Mouse (Mus musculus): ENCODE measurements around the gene Klc3.
A peak's percentile ranks its signal among the peaks of the same experiment; 100 is the strongest.

The Klc3 gene

DNA sequence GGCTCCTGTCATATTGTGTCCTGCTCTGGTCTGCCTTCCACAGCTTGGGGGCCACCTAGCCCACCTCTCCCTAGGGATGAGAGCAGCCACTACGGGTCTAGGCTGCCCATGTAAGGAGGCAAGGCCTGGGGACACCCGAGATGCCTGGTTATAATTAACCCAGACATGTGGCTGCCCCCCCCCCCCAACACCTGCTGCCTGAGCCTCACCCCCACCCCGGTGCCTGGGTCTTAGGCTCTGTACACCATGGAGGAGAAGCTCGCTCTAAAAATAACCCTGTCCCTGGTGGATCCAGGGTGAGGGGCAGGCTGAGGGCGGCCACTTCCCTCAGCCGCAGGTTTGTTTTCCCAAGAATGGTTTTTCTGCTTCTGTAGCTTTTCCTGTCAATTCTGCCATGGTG lies 5.8 kb upstream of the Klc3 start:
- DNase-seq (ENCODE audit: extremely low read depth, low read depth) = no peak

DNA sequence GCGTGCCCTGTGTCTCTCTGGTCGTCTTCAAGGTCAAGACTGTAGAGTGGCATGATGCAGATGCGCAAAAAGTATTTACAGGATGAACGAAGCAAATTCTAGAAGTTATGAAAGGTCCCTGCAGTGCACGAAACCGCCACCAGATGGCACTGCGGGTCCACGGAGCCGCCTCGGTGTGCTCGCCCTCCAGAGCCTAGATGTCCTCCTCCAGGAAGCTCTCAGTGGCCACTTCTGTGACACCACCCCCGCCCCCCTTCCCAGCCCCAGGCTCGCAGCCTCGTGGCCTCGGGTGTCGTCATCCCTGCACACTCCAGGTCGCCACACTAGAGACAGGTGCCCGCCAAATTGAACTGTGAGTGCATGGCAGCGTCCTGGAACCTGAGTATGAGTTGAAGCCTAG lies 1.5 kb upstream of the Klc3 start:
- DNase-seq (ENCODE audit: extremely low read depth, low read depth) = peak; percentile 57

DNA sequence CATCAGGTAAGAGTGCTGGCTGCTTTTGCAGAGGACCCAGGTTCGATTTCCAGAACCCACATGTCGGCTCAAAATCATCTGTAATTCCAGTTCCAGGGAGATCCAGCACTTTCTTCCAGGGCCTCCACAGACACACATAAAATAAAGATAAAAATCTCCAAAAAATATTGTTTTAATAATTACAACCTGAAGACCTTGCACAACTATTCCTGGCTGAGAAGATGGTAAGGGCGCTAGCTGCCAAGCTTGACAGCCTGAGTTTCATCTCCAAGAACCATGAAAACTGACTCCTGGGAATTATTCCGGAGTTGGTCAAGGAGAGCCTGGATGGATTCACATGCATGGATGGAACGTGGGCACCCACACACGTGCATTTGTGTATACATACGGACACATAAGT lies 572 bp upstream of the Klc3 start, which contains the start of gene Ckm:
Ckm (plus strand) TSS at position 301 of the 400 bp plus-strand sequence.
- DNase-seq (ENCODE audit: extremely low read depth, low read depth) = no peak

DNA sequence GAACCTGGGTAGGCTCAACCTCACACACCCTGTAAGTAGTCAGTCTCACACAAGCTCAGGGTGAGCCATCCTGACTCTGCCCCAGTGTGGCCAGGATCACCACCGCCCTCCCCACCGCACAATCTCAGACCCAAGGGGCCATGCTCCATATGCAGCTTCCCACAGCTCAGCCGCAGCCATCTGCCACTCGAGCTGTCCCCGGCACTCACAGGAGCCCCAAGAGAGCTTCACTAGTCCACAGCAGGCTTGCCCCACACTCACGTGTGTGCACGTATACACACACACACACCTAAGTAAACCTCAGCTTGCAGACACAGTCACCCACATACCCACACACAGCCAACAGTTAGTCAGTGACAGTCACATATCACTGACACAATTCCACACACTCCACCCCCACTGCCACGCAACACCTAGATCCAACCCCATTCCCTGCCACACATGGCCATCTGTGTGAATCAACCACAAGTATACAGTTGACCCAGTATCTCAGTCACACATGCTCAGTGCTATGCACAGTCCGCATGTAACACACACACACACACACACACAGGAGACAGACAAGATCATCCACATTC lies 1.3 kb downstream of the Klc3 start:
- no peak for DNase-seq (ENCODE audit: extremely low read depth, low read depth)

DNA sequence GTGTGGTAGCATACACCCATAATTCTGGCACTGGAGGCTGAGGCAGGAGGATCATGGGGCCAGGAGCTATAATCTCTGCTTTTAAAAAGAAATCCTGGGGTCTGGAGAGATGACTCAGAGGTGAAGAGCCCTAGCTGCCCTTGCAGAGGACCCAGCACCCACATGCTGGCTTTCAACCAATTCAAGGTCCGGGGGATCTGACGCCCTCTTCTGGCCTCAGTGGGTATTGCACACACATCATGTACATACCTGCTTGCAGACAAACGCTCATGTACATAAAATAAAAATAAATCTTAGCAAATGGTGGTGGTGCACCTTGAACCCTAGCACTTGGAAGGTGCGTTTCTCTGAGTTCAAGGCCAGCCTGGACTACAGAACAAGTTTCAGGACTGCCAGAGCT lies 3.0 kb downstream of the Klc3 start:
- DNase-seq (ENCODE audit: extremely low read depth, low read depth) = no peak

DNA sequence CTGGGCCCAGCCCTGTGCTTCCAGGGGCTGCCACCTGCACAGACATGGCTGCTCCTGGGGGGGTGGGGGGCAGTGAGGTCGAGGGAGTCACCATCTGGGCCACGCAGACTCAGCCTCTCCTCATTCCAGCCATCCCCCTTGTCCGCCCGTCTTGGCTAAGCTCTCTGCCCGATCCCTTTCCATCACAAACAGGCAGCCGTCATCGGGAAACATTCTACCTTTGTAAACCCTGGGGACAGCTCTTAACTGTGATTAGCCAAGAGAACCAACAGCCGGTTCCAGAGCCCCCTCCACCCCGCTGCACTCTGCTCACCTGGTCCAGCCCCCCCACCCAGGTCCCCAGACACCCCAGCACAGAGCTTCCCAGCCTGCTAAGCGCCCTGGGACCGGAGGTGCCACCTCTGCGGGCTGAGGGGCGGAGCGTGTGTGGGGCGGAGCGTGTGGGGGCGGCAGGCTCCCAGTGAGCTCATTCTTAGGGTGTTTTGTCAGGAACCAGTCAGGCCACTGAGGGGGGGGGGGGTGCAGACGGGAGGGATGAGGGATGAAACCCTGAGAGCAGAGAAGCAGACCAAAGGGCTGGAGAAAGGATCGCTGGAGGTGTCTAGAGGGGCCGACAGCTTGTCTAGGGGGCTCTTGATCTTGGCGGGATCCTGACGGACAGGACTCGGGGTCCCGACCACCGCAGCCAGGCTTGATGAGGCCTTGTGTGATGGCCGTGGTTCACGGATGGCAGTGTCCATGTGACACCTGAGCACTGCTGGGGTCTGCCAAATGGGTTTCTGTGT lies 4.2 kb downstream of the Klc3 start:
- DNase-seq (ENCODE audit: extremely low read depth, low read depth) = no peak

DNA sequence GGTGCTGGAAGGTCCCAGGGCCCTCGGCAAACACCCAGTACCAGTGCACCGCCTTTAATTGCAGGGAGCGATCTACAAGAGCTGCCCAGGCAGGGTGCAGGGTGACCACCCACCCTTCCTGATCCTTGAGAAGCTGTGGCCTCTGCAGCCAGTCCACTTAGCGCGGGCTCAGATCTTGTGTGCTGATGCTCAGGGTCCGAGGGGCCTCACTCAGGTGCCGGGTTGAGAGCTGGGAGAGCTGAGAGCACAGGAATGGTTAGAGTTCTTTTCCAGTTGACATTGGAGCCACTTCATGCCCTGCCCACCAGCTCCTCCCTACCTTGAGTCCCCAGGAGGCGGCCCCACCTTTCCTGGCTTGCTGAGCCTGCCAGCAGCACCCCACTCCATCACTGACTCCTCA lies 9.4 kb downstream of the Klc3 start:
- DNase-seq (ENCODE audit: extremely low read depth, low read depth) = no peak

DNA sequence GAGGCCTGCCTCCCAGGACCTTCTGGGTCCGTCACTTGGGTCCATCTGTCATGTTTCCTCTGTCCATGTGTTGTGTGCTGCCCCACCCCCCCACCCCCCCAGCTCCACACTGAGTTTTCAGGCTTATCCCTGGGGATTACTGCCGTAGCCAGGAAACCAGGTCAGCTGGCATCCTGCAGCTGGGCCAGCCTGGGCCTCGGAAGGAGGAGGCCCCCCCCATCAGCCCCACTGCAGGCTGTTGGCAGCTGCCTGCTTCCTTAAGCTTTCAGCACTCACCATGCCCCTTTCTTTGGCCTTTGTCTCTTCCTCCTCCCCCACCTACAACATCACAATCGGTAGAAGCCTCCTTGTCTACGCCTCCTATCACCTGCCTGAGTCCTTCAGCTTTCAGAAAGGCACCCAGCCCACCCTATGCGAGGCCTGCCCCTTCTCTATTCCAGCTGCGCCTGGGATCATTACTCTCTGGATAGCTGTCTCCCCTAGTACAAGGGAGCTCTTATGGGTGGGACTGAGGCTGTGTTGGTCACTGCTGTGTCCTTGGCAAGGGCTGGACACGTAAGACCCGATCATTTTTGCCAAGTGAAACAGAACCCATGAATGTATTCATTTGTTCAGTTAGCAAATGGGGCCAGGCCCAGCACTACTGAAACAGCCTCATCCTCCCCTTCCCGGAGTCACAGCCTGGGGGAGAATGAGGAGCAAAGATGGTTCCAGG lies 15.0 kb downstream of the Klc3 start:
- no peak for DNase-seq (ENCODE audit: extremely low read depth, low read depth)

DNA sequence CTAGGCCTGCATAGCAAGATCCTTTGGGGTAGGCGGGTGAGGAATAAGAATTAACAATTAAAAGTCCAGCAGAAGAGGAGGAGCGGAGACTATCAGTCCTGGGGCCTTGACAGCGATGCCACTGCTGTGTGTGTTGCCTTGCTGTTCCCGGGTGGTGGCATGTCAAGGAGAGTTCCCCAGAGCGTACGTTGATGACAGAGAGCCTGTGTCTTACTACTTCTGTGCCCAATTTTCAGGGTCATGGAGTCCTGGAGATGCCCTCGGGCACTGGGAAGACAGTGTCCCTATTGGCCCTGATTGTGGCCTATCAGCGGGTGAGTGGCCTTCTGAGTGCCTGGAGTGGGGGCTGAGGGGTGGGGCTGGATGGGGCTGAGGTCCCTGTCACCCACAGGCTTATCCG lies 20.2 kb downstream of the Klc3 start:
- DNase-seq (ENCODE audit: extremely low read depth, low read depth) = no peak

DNA sequence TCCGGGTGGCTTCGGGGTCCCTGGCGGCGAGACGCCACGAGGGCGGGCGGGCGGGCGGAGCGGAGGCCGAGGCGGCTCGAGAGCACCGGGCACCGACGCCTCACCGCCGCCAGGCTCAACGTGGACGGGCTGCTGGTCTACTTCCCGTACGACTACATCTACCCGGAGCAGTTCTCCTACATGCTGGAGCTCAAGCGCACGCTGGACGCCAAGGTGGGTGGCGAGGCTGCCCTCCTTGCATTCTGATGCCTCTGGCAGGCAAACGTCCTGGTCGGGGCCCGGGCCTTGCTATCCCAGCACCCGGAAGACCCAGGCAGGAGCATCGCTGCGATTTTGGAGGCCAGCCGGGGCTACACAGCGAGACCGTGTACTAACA lies 21.8 kb downstream of the Klc3 start:
- no peak for DNase-seq (ENCODE audit: extremely low read depth, low read depth)

DNA sequence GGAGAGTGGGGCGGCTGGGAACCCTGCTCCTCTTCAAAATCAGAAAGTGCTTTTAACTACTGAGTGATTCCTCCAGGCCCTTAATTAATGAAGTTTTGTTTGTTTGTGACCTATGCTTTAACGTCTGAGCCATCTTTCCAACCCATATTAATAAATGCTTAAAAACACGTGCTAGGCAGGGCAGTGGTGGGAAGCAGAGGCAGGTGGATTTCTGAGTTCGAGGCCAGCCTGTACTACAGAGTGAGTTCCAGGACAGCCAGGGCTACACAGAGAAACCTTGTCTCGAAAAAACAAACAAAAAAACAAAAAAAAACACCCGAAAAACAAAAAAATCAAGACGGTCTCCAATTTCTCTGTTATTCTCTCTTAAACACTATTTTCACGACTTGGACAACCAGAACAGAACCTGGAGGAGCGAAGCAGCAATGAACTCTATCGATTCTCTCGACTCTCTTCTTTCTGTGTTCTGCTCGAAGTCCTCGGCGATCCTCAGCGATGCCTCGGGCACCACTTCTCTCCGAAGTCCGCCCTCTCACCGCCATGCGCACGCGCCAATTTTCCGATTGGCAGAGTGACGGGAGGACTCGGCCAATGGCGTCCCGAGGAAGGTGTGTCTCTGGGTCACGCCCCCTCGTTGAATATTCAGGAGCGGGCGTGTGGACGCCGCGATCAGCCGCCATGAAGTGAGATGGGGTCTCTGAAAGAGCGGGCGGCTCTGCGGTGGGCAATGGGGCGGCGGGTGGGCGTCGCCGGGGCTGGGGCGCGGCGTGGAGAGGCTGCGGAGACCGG lies 22.3 kb downstream of the Klc3 start, which contains the start of gene Ercc2:
Ercc2 (plus strand) TSS at position 634 of the 789 bp plus-strand sequence.
- DNase-seq (ENCODE audit: extremely low read depth, low read depth) = peak; percentile 95

DNA sequence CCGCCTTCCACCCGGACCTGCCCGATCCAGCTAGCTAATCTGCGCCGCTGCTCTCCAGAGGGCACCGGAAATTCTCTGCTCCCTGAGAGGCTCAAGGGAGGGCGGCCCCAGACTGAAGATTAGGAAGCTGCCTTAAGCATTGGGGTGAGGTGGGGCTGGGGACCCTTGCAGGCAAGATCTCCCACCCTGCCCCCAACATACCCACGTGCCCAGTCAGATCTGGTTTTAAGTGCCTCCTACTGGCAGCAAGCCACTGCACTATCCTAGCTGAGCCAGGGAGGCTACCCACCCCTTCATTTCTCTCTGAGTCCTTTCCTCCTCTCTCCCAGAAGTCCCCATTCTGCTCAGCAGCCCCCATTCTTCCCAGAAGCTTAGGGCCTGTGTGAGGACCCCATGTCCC lies 25.9 kb downstream of the Klc3 start:
- DNase-seq (ENCODE audit: extremely low read depth, low read depth) = no peak

DNA sequence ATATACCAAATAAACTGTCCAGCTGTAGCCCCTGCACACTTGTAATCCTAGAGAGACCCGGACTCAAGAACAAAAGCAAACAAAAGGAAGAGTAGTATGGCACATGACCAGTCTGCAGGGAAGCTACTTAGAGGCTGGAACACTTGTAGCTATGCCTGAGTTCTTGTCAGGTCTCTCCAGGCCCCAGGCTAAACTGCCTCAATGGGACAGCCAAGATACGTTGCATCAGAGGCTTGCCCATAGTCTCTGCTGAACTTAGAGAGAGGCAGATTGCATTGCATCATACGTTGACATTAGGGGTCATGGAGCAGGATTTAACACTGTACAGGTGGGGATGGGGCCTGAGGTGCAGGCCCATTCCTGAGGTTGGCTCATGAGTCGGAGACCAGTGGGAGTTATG lies 27.9 kb downstream of the Klc3 start:
- no peak for DNase-seq (ENCODE audit: extremely low read depth, low read depth)

DNA sequence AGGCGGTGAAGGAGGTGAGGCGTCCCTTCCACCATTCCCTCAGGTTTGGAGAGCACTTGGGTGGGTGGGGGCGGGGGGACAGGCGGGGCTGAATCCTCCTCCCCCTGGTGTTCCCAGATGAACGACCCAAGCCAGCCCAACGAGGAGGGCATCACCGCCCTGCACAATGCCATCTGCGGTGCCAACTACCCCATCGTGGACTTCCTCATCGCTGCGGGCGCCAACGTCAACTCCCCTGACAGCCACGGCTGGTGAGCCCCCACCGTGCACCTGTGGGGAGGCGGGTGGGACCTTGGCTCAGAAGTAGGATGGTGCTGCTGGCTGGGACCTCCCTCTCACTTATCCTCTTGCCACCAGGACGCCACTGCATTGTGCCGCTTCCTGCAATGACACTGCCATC lies 28.5 kb downstream of the Klc3 start:
- no peak for DNase-seq (ENCODE audit: extremely low read depth, low read depth)

DNA sequence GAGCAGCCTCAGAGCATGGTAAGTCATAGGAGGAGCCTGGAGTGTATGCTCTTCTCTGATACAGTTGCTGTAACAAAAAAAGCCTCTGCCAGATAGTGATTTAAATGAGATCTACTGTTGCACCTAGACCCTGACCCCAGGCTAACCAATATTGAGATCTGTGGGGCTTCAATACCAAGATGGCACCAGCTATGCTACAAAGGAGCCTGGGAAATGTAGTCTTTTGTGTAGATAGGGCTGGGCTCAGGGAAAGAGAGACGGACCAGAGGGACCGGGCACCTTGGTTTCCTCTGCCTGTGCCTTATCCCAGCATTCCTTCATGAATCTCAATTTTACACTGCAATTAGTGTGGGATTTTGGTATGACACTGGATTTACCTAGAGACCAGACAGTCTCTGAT lies 30.5 kb downstream of the Klc3 start:
- no peak for DNase-seq (ENCODE audit: extremely low read depth, low read depth)

DNA sequence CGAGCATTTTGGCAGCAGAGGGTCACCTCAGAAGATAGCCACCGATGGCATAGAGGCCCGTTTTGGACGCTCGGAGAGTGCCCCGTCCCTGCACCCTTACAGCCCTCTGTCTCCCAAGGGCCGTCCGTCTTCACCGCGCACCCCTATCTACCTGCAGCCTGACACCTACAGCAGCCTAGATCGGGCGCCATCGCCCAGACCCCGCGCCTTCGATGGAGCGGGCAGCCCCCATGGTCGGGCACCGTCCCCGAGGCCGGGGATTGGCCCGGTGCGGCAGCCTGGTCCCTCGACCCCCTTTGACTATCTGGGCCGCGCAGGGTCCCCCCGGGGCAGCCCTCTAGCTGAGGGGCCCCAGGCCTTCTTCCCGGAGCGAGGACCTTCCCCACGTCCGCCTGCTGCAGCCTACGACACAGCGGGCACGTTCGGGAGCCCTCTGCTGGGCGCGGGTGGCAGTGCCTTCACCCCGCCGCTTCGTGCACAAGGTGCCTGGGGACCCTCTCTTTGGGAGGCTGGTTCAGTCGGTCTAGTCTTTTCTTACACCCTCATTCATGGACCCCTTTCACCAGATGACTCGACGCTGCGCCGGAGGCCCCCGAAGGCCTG lies 34.0 kb downstream of the Klc3 start:
- DNase-seq (ENCODE audit: extremely low read depth, low read depth) = no peak

DNA sequence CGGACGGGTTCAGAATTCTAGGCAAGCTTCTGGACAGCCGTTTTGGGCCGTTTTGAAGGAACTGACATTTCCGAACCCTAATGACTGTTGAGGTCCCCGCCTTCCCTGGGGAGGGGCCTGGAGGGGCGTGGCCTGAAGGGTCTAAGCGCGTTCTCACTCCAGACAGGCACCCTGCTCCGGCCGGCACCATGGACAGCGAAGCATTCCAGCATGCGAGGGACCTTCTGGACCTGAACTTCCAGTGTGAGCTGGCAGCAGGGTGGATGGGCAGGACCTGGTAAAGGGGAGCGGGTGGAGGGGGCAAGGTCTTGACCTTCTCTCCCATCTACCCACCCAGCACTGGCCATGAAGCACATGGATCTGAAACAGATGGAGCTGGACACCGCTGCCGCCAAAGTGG lies 35.5 kb downstream of the Klc3 start:
- no peak for DNase-seq (ENCODE audit: extremely low read depth, low read depth)

DNA sequence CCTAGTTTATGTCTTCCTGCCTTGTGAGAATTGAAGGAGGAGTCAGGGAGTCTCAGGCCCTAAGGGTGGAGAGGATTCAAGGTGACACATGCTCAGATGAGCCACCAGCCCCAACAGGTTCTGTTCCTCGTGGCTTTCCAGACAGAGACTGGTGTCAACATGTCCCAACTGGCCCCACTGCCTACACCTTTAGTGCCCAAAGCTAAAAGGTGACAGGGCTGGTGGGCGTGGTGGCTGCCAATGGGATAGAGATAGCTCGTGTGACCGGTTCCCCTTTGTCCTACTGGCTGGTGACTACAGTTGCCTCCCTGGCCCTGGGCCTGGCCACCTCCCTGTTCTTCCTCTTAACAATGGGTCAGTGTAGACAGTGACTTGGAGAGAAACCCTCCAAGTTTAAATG lies 38.5 kb downstream of the Klc3 start:
- no peak for DNase-seq (ENCODE audit: extremely low read depth, low read depth)

DNA sequence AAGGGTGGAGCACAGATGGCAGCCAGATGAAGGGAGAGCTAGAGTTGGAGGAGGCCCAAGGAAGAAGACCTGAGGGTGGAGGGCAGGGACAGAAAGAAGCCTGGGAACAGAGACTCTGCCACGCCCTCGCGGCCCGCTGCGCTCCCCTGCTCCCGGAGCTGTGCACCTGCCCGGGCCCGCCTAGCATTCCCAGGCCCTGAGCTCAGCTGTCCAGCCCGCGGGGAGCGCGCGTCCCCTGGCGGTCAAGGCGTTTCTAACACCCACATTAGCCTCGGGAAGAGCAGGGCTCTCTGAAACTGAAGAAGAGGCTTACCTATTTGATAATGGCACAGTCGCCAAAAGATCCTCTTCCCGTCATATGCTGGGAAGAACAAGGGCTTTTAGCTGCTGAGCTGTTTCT lies 40.0 kb downstream of the Klc3 start:
- DNase-seq (ENCODE audit: extremely low read depth, low read depth) = no peak

DNA sequence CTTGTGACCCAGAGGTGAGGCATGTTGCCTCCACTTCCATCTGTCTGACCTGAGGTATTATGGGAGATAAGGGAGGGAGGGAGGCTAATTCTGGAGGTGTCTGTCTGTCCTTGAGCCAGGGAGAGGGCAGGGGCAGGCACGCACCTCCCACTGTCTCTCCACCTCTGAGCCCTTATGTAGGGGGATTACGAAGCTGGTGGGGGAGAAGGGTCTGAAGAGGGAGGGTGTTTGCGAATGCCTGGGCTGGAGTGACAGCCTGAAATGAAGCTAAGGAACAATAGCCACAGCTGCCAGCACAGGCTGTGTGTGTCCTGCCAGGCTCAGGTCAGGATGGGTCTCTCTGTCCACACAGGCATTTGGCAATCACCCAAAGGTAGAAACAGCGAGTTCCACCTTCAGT lies 41.6 kb downstream of the Klc3 start:
- no peak for DNase-seq (ENCODE audit: extremely low read depth, low read depth)

DNA sequence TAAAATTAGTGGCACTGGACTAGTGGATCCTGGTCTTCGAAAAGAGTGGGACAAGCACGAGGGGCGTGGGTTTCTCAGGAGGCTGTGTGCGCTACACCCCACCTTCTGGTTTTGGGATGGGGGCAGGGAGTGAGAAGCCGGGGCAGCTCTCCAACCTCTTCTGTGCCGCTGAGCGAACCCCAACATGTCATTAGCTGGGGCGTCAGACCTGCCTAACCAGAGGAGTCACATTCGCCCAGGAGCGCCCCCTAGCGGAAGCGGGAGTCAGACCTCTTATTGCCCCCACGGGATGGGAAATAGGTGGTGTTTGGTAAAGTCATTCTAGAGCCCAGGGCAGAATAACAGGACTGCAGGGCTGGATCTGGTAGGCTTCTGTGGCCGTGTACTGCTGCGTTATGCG lies 42.2 kb downstream of the Klc3 start:
- DNase-seq (ENCODE audit: extremely low read depth, low read depth) = peak; percentile 74

All from MEL-GATA-1-ER (cell line).